Mouse (Mus musculus): ENCODE data around the gene Kctd20.
"Not testable (repeated sequence)": the region's sequence is repeated elsewhere in the genome, so short reads cannot be mapped to it uniquely, and the experiment has no call there.

The Kctd20 gene

DNA sequence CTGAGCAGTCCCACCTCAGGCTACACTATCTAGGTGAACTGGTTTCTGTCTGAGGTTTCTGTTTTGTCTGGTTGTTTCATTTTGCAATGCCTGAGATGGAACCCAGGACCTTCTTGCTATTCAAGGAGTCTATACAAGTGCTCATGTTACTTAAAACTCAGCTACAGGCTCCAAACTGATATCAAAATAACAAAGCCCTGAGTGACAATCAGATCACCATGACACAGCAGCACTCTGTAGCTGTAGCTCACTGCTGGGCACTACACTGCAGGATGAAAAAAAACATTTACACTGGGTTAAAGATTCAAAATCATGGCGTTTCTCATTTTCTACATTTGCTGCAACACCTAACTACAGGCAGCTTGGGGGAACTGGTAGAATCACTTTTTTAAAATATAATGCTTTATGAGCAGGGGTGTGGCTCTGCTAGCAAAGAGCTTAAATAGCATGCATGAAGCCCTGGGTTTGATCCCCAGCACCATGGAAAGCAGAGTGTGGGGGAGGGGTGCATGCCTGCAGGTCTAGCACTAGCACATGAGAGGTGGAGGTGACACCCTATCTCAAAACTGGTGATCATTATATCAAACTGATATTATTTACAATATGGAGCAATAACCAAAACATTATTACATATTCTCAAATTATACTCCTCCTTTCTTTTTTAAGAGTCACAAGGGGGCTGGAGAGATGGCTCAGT, 33.1 kb downstream of the Kctd20 start:
- DNase-seq (ENCODE audit: low spot score in 2 of 2) = no peak

DNA sequence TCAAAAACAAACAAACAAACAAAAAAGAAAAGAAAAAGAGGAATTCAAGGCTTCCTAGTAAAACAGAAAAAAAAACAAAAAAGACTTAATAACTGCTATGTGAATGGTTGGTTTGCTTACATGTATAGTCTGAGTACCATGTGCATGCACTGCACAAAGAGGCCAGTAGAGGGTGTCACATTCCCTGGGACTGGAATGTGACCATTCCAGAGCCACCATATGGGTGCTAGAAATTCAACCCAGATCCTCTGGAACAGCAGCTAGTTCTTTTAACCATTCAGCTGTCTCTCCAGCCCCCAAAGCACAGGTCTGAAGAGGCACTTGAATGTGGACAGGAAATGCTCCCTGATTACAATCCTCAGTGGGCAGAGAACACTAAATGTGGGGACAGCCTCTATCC, 35.1 kb downstream of the Kctd20 start:
- DNase-seq (ENCODE audit: low spot score in 2 of 2) = no peak

DNA sequence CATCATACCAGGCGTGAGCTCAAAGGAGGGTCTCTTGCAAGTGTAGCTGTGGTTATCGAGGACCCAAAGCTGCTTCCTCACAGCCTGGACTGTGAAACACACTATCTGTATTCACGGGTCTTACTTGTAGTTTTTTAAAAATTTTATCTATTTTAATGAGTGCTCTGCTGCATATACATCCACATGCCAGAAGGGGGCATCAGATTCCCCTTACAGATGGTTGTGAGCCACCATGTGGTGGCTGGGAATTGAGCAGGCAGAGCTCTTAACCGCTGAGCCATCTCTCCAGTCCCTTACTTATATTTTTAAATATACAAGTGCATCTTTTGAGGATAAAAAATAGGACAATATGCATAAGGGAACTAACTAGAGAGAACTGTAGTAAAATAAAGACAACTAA, 36.0 kb downstream of the Kctd20 start:
- DNase-seq (ENCODE audit: low spot score in 2 of 2) = no peak

DNA sequence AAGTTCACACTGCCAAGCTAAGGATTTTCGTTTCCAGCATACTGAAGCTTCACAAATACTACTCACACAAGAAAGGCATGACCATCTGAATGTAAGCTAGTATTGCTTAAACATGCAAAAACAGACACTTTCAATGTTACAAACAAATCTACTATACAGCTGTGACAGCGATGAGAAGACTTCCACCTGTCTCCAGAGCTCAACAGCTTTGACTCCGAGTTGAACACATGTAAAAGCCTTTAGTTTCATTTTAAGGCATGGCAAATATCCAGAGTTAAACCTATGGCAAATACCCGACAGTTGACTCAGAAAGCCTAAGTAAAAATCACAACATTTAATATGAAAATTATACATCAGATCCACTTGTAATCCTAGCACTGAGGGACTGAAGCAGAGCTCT, 36.5 kb downstream of the Kctd20 start:
- no peak for DNase-seq (ENCODE audit: low spot score in 2 of 2)

DNA sequence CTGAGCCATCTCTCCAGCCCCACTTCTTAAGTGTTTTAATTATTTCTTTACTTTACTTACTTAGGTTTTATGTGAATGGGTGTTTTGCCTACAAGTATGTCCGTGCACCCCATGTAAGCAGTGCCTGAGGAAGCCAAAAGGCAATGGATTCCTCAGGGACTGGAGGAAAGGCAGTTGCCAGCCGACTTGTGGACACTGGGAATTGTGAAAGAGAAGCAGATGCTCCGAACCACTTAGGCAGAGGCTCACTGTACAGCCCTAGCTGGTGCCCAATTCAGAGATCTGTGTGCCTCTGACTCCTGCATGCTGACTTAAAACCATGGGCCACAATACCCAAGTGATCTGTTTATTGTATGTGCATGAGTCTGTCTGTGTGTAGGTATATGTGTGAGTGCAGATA, 37.2 kb downstream of the Kctd20 start:
- no peak for DNase-seq (ENCODE audit: low spot score in 2 of 2)

DNA sequence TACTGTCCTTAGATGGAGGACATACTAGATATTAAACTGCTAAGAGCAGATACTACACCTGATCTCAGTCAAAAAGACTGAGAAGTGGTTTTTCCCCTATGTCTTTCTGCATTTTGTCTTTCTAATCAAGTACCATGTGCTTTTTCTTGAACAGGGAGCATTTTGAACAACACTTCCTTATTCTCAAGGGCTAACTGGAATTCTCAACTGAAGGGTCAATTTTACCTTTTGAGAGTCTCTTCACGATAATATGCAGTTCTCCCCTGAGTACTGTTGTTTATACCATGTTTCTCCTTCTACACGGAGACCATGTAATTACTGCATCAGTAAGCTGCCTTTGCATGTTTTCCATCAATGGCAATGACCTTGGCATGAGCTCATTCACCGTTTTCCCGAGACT, 38.3 kb downstream of the Kctd20 start:
- DNase-seq (ENCODE audit: low spot score in 2 of 2) = no peak

DNA sequence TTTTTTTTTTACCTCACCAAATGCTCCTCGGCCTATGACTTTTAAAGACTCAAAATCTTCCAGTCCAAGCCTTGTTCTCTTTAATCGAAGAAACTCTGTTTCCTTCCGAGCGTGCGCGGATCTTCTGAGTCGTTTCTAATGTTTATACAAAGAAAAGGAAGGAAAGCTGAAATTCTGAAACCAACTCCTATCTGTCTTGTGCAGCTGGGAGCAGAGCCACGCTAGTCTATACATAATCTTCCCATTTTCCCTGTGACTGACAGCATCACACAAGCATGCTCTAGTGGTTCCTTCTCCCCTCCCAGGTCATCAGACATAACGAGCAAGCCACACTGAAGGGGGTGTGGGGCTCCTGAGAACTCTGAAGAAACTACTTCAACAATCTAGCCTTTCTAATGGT, 39.5 kb downstream of the Kctd20 start:
- DNase-seq (ENCODE audit: low spot score in 2 of 2) = no peak

DNA sequence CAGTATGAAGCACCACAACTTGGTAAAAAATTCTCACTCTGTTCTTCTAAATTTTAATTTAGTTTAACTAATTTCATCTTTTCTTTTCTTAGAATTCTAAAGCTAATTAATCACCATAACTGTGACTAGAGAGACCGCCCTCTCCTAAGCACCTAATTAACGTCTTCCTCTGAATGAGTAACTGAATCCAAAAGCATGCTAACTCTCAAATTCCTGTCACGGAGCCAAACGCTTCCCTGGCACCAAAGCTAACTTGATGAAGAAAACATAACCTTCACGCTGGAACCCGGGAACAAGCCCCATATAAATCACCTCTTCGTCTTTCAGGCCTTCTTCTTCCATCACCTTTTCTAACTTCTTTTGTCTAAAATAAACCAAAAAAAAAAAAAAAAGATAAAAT, 40.4 kb downstream of the Kctd20 start:
- DNase-seq (ENCODE audit: low spot score in 2 of 2) = no peak

DNA sequence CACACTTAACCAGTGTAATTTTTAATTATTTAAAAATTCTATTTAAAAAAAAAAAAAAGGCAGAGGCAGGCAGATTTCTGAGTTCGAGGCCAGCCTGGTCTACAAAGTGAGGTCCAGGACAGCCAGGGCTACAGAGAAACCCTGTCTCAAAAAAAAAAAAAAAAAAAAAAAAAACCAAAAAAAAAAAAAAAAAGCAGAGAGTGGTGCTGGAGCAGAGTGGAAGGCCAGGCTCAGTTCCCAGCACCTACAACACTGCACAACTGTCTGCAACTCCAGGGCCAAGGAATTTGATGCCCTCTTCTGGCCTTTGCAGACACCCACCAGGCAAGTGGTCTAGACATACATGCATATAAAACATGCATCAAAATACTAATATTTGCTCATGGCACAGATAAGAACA, 41.3 kb downstream of the Kctd20 start:
- DNase-seq (ENCODE audit: low spot score in 2 of 2) = not testable (repeated sequence)

DNA sequence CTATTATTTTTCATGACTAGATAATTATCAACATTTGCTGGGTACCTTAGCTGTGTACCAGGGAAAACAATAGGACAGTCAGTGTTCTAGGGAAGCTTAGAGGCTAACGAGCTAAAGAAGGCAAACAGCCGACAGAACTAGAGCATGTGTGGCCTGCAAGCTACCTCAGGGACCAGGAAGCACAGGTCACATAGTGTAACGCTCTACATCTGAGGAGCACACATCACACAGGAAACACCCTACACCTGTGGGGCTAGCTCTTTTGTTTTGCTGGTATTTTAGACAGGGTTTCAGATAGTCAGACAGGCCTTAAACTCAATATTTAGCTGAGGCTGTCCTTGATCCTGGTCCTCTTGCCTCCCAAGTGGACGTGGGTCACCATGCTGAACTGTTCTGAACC, 42.9 kb downstream of the Kctd20 start:
- DNase-seq (ENCODE audit: low spot score in 2 of 2) = no peak

DNA sequence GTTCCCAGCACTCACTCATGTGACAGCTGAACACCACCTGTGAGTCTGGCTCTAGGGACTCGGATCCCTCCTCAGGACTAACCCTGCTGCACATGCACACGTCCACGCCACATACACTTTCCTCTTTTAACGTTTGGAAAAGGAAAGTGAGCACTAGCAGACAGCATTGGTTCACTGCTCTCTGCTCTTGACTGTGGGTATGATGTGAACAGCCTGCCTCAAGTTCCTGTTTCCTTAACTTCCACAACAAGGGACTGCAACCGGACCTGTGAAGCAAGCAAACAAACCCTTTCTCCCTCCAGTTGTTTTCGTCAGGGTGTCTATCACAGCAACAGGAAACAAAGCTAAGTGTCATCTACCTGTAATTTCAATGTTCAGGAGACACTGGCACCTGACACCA, 48.7 kb downstream of the Kctd20 start:
- DNase-seq (ENCODE audit: low spot score in 2 of 2) = no peak

DNA sequence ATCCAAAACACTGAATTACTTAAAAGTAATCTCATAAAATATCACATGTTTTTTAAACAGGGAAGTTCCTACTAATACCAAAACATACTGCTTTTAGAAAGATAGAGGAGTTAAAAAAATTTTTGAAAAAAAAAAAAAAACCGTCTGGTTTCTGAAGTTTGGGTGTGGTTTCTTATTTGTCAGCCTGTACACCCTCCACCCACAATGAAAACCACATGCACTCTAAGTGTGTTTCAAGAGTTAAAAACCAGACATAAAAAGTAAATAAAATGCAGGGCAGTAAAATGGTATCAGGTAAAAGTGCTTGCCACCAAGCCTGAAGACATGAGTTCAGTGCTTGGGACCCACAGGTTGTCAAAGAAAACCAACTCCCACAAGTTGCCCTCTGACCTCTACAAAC, 52.0 kb downstream of the Kctd20 start:
- no peak for DNase-seq (ENCODE audit: low spot score in 2 of 2)

DNA sequence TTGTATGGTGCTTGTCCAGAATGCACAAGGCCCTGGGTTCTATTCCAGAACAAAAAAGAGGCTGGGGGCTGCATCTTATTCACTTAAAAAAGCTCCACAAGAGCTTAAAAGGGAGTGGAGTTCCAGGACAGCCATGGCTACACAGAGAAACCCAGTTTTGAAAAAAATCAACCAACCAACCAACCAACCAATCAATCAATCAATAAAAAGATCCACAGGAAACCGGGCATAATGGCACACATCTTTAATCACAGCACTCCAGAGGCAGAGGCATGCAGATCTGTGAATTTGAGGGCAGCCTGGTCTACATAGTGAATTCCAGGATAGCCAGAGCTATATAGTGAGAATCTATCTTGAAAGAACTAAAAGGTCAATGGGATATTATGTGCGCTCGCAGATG, 53.3 kb downstream of the Kctd20 start:
- DNase-seq (ENCODE audit: low spot score in 2 of 2) = no peak

DNA sequence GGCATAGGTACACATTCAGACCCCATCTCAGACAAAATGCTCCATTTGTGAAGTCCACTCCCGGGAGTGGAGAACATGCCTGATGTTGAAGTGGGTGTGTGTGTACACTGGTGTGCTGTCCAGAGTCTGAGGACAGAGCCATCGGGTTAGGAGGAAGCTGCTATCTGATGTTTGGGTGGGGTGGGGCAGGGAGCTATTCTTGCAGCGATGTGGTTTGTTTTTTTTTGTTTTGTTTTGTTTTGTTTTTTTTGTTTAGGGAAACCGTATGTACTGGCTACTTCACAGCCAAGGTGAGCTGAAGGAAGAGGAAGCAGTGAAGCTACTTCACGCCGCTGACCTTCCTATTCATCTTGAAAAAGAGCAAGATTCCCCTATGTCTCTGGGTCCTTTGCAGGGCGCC, 55.1 kb downstream of the Kctd20 start:
- DNase-seq (ENCODE audit: low spot score in 2 of 2) = no peak

DNA sequence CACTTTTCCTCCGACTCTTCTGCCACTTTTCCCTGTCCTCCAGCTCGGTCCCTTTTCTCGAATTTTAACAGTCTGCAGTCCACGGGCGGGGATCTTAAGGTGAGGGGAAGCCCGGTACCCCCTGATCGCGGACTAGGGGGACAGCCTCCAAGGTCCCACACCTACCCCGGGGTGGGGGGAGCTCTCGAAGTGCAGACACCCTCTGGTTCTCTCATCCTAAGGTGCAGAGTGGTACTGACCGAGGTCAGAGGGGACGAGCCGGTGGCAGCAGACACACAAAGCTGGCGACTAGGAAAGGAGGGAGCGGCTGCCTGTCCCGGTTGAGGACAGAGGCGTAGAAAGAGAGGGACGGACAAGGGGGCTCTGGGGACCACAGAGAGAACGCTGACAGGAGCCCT, 55.5 kb downstream of the Kctd20 start:
- DNase-seq (ENCODE audit: low spot score in 2 of 2) = peak in 1 of 2 experiments; percentile 19

DNA sequence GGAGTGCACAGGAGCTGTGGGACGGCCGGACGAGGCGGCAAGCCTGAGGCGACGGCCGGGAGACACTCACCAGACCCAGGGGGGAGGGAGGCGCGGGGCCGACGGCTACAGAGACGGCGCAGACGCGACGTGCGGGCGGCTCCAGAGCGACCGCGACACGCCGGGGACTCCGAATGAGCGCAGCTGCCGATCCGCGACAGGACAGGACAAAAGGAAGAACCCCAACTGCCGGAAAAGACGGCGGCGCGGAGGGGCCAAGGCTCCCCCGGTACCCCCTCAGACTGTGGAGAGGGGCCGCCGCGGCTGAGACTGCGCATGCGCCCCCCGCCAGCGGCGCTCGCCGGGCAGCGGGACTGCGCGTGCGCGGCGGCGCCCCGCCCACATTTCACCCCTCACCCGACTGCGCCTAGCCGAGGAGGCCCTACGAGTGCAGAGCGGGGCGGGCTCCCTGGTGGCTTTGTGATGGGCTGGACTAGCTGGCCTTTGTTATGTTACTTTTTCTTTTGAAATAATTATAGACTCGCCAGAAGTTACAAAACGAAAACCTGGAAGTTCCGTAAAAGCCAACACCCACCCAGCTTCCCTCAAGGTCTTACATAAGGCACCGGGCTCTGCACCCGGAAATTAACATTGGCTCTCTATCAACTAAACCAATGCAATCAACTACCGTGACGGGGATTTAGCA, 56.0 kb downstream of the Kctd20 start, which contains the start of gene Stk38:
TSS of gene Stk38 (minus strand) at position 355 of the 685 bp plus-strand sequence.
- DNase-seq (ENCODE audit: low spot score in 2 of 2) = peak; percentile 83 to 84

DNA sequence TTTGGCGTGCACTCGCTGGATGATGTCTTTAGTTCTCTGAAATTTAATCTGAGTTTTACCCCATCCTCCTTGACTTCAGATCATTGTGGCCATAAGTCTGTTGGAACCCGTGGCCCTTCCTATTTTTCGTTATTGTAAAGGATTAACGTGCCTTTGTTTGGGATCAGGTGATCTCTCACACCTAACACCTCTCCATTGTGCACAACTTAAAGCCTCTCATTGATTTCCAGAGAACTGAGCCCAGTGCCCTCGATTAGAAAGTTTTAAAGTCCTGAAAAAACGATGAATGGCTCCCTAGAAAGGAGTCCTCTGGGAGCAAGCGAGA, 56.5 kb downstream of the Kctd20 start:
- no peak for DNase-seq (ENCODE audit: low spot score in 2 of 2)

DNA sequence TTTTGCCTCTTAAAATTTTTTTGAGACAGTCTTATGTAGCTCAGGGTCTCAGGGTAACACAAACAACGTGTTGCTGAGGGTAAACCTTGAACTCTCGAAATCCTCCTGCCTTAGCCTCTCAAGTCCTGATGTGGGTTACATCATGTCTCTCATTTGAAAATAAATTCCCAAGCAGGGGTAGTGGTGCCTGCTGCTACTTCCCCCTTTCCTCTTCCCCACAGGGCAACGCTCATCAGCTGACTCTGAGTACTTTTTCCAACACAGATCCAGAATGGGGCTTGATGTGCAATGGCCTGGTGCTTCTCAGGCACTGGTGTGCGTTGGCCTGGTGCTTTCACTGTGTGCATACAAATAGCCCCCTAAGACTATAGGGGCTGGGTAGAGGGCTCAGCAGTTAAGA, 57.4 kb downstream of the Kctd20 start:
- DNase-seq (ENCODE audit: low spot score in 2 of 2) = no peak

DNA sequence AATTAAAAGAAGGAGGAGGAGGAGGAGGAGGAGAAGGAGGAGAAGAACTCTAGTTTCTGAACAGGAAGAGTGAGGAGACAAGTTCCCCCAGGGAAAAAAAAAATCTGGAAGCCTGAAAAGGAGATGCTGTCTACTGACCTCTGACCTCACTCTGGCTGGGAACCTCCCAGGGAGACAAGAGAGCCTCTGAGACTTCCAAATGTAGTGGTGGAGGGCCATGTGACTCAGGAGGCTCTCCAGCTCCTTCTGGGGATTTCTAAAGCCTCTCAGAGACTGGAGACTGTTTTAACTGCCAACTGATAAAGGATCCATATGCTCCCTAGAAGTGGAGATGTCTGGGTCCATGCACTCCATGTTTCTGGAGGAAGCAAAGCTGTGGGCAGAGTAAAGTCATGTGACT, 62.5 kb downstream of the Kctd20 start:
- DNase-seq (ENCODE audit: low spot score in 2 of 2) = no peak

DNA sequence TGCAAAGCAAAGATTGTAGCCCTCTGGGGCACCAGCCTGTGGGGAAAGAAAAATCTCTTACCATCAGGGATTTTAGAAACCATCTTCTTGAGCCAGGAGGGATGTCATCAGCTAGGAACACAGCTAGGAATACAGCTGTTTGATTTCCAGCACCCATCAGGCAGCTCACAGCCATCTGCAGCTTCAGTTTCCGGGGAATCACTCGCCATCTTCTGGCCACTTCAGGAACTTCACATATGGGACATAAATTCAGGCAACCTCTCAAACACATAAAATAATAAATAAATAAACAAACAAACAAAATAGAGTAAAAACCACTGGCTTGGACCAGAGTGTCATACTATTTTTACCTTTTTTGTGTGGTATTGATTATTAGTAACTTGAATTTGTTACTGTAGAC, 63.9 kb downstream of the Kctd20 start:
- DNase-seq (ENCODE audit: low spot score in 2 of 2) = no peak

DNA sequence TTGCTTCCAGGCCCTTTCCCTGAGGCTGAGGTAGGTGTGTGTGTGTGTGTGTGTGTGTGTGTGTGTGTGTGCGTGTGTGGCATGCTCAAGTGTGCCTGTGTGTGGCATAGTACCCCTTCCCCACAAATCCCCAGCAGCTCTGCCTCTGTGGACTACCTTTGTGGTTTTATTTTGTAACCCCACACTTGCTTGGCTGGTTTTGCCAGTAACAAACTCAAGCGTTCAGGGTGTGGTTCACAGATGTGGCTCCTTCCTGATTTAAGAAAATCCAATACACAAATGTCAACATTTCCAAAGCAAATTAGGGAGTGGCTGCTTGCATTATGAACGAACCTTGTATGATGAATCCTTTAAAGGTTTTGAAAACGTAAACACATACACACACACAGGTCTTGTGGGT, 65.0 kb downstream of the Kctd20 start:
- no peak for DNase-seq (ENCODE audit: low spot score in 2 of 2)

DNA sequence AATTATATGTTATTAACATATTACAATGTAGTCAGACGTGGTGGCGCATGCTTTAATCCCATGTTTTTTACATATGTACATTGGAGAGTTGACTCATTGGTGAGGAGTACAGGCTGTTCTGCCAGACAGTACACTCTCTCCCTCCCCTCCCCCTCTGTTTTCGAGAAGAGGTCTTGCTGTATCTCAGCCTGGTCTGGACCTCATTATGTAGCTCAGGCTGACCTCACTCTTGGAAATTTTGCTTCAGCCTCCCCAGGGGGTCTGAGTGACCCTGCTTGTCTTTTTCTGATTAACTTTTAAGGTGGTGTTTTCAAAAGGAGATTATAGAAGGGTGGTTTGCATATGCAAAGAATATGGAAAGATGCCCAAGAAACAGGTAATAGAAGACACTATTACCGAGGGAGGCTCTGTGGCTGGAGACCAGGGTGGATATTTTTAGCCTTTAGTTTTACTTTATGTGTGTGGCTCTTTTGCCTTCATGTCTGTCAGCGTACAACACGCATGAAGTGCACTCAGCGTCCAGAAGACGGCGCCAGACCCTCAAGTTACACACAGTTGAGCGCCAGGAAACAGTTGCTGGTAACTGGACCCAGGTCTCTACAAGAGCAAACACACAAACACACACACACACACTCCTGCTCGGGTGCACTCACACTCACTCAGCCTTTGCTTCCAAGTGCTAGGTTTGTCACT, 66.7 kb downstream of the Kctd20 start:
- DNase-seq (ENCODE audit: low spot score in 2 of 2) = no peak
